Mouse (Mus musculus) heart, postnatal 0 days (tissue): ENCODE data around the gene Chrm3.

Source experiments
- CTCF ChIP-seq: IDR thresholded peaks from 2 replicates; pipeline ENCODE4 v1.5.1; 2016; ENCODE audit warnings: antibody characterized with exemption, control low read depth, low read depth
- EP300 ChIP-seq: IDR thresholded peaks from 2 replicates; pipeline ENCODE4 v1.6.1; 2016; ENCODE audit warnings: antibody characterized with exemption, low read depth

DNA sequence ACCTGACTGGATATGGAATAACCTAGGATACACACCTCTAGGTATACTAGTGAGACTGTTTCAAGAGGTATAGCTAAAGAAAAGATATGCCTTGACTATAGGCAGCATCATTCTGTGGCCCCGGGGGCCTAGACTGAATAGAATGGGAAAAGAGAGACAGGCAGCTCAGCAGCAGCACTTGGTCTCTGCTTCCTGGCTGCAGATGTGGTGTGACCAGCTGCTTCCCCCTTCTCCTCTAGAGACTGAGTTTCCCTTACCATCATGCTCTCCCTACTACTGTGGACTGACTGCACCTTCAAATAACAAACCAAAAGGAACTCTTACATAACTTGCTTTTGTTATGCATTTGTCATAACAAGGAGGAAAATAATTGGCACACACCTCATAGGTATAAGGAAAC is 430.0 kb downstream of the Chrm3 start:
- no peak for TF ChIP-seq CTCF
- no peak for TF ChIP-seq EP300
